Mouse (Mus musculus) kidney, adult 18-20 months (tissue): Measurements from ENCODE around the gene Gna14.

Experiments used
- DNase-seq: peaks from one replicate; pipeline ENCODE4 v3.0.0; 2021

The Gna14 gene

DNA sequence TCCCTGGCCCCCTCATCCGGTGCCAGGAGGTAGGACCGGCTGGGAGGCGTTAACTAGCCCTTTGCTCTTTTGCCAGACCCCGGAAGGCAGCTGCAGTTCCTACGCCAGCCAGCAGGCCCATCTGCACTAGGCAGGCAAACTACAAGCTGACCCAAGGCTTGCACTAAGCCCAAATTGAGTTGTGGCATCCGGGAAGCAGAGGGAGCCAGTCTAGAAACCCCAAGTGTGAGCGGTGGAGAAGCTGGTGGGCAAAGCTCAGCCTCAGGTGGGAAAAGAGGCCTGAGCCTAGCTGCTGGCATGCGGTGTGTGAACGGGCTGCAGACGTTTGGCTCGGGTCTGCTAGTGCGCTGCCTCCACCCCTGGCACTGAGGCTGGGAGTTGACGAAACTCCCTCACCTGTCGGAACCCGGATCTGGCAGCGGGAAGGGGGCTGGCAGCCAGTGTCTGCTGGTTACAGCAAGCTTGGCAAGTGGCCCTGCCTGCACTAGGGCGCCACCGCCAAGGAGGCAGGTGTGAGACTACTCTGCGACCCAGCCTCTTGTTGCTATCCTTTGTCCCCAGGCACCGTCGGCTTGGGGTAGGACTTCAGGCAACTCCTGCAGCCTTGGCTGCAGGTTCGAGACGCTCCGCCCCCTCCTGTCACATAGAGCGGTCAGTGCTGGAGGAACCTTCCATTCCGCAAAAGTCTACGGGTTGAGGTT, at the start of gene Gna14:
Gene Gna14, plus strand, starts transcription at position 232 of the 701 bp plus-strand sequence.
- peak; percentile 78 for DNase-seq

DNA sequence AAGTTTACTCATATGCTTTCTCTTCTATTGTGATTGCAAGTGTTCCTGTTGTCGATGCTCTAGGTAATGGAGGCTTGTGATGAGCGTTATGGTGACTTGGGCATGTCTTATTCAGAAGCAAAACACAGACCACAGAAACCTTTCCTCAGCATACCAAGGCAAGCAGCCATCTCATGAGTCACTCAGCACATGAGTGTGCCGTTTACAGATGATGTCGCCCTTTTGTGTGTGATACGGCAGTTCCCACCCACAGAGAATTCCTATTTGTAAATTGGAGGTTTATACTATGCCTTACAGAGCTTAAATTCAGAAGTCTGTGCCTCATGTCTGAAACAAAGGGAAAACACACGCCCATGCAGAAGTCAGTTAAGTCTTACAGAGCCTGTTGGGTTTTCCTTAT, 49.0 kb upstream of the Gna14 start:
- DNase-seq = no peak

DNA sequence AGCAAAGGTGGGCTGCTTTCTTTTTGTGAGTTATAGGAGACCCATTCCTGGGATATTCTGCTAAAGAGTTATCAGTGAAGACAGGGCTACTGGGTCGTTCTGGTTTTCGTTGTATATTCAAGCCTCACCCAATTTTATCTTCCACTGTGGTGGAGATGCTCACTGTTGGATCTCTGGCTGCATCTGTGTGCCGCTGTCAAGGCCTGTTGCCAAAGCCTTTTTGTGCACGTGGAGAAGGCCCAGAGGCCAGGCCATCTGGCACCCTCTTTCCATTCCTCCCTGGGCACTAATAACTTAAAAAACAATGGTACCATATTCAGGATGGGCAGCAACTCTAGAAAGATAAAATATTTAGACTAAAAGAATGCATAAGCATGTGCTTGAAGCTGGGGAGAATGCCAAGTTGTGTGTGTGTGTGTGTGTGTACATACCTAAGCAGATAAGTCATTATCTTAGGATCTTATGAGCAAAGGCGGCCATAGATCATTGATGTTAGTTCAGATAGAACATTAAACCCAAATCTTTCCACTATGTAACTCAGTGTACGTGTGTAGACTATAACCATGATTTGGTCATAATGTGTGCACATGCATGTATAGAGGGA, 45.3 kb upstream of the Gna14 start:
- DNase-seq = no peak

DNA sequence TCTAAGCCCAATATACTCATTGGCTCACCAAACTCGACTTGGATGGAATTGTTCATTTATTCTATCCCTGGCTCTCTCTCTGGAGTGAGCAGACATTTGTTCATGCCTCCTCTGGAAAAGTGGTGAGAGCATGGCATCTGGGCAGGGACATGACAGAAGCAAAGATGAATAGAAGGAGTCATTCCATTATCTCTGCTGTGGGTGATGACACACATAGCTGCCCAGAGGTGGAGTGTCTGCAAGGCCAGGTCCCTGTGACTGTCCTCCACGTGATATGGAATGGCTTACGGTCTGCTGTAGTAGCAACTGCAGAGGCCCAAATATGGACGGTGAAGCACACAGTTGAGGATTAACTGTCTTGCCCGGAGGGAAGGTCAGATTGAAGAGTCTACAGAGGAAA, 41.2 kb upstream of the Gna14 start:
- no peak for DNase-seq

DNA sequence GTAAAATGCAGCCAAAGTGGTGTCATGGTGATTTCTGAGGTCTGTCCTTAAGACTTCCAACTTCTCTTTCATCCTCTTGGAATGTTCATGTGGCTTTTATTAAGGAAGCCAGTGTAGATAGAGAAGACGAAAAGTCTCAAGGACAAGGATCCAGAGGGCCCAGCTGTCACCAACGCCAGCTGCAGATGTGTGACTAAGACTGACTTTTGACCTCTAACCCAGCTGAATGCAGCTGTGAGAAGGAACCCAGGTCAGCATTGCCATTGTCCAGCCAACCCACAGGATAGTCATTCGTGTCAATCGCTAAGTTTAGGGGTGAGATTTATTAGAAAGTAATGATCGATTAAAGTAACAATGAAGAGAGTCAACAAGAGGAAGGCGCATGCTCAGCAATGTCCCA, 32.5 kb upstream of the Gna14 start:
- no peak for DNase-seq

DNA sequence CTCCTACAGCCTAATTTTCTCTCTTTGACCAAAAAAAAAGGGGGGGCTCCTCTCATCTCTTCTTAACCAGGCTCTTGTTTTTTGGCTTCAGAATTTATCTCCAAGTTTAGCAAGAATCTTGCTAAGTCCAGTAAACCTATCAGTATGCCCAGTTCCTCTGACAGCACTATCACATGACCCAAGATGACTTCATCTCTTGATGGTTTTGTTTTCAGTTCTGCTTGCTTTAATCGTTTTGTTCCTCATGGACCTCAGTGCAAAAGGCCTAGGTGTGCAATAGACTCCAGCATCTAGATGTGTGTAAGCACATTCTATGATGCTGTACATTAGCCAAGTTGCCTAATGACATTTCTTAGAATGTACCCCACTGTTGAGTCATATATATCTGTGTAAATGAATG, 27.8 kb upstream of the Gna14 start:
- DNase-seq = no peak

DNA sequence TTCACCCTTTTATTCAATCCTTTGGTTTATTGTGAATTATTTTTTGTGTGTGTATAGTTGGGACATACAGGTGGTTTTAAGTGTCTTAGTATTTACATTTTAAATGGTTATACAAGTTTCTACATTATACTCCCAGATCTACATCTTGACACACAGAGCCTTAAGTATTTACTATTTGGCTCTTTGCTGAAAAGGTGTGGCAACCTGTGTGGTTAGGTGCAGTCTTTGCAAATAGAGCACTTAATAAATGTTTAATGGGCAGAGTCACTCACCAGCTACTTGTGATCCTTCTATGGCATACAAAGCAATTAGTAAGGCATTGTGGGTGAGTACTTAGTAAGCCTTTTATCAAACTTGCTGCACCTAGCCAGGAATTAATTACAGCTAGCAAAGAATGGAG, 24.3 kb upstream of the Gna14 start:
- no peak for DNase-seq

DNA sequence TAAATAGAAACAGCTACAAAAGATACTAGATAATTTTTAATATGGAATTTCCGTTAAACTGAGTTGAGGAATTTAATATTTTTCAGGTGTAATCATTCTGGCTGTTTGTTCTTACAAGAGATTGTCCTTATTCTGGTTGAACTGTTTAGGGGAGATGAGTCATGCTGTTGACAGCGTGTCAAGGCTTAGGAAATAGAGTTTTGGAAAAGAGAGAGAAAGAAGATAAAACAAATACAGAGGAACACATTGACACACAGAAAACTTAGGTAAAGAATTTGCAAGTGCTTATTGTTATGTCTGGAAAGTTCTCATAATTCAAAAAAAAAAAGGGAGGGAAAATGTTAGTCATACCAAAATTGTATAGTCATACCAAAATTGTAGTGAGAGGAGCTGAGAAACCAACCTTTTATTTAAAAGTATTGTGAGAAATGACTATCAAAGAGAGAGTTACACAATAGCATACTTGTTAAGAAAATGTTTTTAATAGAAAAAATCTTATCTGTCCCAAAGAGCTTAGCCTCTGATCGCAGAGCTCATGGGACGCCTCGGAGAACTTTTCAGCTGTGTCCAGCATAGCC, 17.4 kb upstream of the Gna14 start:
- no peak for DNase-seq

DNA sequence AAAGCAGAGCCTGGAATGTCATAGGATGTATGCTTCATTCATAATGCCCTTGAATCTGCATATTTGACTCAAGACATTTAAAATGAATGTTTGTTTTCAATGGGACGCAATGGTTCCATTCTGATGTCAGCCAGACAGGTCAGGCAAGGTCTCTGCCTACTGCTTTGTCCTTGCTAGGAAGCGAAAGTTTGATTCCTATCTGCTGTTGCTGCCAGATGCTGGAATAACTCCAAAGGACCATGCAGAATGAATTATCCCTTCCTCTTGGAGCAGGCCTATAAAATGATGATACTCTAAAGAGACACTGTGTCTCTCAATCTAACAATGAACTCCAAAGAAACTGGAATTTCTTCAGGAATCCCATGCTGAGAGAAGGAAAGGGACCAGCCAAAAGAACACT, 10.0 kb upstream of the Gna14 start:
- no peak for DNase-seq

DNA sequence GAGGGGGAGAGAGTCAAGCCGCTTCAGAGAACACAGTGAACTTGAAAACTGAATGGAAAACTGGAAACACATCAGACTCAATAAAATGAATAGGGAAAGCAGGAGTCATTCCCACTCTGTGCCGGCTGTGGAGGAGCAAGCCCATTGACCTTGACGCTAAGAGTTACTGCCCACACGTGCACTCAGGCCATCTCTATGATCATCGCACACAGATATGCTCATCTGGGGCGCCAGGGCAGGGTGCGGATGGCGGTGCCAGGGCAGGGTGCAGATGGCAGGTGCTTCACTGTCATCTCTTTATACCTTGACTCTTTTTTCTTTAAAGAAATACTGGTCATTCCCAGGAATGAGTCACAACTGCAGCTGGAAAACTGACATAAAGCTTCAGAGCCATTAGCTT, 4.2 kb upstream of the Gna14 start:
- DNase-seq = no peak

DNA sequence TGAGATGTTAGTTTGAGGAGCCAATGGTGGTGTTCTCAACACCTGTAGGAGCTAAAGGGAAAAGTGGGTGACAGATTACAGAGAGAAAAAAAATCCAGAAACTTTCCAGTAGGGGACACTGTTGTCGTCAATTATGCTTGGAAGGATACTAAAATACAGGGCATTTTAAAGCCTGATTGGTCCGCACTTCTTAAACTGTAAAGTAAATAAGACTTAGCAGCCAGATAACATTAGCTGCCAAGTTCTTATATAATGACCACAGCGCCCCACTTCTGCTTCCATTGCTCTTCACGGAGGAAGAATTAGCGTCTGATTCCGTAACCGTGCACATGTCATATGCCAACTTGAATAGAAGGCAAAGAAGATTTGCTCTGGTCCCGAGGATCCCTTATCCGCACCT, 683 bp upstream of the Gna14 start:
- no peak for DNase-seq

DNA sequence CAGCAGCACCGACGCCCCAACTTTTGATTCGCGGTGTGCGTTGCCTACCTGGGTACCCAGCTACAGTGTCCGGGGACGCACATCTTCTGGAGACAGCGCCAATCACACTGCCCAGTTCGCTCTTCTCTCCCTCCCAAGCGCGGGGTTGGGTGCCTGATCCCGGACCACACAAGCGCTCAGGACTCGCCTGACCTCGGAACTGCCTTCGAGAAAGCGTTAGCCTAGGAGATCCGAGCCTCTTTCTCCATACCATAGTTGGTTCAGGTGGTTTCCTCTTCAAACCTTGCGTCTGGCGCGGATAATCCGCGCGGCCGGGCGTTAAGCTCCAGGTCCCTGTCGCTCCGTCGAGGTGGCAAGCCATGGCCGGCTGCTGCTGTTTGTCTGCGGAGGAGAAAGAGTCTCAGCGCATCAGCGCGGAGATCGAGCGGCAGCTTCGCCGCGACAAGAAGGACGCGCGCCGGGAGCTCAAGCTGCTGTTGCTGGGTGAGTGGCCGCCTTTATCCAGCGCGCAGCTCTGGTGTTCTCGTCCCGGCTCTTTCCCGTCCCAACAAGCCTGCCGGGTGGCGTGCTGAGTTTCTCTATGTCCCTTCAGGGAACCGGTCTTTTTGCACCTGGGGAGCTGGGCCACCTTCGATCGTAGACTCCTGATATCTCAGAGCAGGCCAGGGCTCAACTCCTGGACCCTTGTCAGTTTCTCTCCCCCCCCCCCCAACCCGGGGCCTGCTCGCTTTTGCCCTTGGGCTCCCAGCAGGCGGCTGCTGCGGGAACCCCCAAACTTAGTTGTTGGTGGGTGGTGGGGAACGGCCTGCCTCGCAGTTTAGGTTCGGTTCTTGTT, 990 bp downstream of the Gna14 start:
- peak; percentile 39 for DNase-seq

DNA sequence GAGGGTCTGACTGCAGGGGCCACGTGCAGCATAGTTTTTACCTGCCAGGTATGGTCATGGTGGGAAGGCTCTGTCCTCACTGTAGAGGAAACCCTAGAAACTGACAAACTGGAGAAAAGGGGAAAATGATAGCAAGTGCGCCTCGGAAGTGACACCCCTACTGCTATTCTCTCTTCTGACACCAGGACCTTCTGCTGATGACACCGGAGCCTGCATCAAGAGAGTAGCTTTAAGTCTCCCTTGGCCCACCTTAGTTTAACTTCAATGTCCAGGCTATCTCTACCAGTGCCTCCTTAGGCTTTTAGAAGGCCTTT, 1.6 kb downstream of the Gna14 start:
- DNase-seq = no peak

DNA sequence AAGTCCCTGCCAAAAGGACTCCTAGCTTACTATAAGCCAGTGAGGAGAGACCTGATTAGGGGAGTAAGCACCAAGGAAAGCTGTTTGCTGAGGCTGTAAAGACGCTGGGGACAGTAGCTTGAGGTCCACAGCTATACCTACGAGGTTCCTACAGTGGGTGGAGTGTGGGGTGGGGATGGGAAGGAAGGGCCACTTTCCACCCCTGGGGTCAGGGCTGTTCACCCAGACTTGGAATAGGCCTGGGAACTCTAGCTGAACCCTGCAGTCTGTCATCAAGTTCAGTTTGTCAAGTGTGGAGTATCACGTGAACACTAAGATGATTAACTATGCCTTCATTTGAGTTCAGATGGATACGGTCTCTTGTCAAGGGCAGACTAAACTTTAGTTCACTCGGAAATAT, 2.3 kb downstream of the Gna14 start:
- DNase-seq = peak; percentile 27

DNA sequence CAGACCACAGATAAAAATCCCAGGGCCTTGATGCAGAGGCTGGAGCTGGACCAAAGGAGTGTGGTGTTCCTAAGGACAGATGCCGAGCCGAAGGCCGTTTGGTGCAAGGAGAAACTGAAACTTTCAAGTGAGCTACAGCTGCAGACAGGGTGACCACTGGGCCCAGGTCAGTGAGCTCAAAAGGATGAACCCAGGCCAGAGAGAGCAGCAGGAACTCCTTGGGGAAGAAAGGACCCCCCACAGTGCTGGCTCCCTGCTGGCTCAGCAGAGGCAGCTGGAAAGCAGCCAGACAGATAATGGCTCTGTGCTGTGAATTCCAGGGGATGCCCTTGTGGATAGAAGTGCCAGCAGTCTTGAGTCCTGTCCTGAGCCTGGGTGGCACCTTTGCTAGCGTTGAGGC, 3.7 kb downstream of the Gna14 start:
- peak; percentile 63 for DNase-seq

DNA sequence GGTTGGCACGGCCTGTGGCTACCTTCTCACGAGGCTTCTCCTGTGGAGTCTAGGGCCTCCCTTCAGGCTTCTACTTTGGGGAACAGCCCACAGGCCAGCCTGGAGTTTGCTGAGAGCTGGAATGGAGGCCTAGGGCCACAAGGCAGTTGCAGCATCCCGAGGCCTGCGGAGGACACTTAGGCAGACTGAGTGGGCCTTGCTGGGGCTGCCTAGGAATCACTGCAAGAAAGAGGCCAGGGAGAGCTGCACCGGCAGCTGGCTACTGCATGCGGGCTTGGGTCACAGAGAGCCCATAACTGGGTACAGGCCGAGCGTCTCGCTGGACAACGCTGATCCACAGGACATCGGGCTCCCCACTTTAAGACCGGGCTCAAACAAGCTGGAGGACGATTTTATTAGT, 4.3 kb downstream of the Gna14 start:
- no peak for DNase-seq

DNA sequence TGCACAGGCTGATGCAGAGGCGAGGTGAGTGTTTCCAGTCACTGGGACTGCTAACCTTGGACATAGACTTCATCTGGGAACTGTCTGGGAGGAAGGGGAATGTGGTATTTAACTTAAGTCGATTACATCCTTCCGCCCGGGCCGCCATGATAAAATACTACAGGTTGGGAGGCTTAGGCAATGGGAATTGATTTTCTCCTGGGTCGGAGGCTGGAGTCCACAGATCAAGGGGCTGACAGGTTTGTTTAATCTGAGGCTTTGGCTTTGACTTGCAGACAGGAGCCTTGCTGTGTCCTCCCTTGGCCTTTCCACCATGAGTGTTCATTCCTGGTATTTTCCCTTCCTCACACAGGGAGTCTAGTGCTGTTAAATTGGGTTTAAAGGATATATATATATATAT, 5.8 kb downstream of the Gna14 start:
- DNase-seq = no peak

DNA sequence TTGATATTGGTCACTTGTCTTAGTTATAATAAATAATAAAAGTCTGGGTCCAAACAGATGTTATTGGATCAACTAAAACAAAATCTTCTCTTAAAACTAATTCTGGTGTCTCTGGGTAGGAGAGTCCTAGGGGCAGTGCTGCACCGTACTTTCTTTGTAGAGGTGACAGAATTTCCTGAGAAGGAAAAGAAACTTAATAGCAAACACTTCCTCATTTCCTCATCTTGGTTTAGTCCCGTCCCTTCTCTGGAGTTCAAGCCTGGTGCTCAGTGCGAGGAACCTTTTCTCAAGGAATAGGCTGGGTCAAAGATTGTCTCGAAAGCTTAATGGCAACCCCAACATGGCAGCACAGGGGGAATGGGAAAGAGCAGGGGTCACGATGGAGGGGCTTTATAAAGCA, 7.8 kb downstream of the Gna14 start:
- no peak for DNase-seq

DNA sequence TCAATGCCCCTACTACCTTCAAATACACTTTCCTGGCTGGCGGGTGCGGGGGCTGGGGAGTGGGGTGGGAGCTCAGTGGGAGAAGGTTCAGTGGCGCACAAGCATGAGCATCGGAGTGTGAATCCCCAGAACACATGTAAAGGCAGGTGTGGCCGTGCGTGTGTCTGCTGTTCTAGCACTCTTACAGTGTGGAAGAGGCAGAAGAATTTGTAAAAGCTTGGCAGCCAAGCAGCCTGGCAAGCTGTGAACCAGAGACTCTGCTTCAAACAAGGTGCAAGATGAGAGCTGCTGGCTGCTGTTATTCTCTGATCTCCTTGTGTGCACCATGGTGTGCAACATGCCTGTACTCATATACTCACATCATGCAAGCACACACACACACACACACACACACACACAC, 11.1 kb downstream of the Gna14 start:
- DNase-seq = no peak

DNA sequence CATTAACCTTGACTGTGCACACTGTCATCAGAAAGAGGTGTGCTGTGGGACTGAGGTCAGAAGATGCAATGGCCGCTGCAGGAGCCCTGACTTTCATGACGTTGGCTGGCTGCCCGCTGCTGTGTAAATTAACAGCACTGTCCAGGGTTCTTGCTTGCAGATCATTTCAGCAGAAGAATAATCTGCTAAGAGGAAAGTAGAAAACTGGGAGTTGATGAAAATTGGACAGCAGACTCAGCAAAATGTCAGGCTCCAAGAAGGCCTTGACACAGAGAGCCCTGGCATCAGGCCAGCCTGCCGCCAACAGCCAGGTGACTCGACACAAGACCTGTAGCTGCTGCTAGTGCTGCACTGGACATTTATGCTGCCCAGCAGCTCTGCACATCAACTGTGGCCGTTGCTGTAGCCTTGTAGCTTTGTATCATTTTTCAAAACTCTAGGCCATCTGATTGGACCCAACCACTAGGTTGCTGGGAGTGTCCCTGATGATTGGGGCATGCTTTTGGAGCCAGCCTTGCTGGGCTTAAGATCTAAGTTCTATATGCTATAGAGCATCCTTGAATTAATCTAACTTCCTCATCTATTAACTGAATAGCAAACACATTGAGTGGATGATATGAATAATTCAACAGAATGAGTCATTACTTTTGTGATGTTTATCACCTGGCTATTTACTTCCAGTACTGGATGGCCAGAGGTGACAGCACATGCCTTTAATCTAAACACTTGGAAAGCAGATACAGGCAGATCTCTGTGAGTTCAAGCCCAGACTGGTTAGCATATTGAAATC, 12.5 kb downstream of the Gna14 start:
- peak; percentile 32 for DNase-seq

DNA sequence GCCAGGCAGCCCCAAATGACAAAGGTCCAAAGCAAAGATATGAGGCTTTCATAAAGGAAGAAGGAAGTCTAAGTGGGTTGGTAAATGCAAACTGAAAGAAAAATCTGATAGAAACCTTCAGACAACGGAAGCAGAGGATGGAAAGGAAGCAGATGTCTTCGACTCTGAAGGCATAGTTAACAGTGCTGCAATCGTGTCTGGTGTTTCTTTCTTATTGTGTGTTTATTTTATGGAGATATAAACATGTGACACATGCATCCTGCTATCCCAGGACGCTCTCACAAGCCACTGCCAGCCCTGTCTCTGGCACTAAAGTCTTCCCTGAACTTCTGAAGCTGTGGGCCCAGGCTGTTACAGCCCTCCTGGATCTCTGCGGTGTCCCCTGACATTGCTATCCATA, 13.2 kb downstream of the Gna14 start:
- no peak for DNase-seq

DNA sequence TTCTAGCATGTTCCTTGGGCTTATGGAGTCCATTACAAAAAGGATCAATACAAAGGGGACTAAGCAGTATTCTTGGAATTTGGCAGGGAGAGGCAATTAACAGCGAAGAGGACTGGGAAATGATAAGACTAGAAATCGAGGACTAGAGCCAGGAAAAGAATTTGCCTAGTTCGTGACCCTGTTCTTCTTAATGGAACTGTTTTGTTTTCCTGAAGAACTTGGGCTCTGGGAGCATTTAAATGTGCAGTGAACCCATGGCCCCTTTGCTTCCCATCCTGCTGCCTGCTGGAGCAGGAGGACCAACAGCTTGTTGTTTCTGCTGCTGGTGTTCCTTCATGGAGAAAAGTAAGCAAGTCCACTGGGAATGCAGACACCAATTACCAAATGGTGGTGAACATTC, 15.3 kb downstream of the Gna14 start:
- peak; percentile 16 for DNase-seq

DNA sequence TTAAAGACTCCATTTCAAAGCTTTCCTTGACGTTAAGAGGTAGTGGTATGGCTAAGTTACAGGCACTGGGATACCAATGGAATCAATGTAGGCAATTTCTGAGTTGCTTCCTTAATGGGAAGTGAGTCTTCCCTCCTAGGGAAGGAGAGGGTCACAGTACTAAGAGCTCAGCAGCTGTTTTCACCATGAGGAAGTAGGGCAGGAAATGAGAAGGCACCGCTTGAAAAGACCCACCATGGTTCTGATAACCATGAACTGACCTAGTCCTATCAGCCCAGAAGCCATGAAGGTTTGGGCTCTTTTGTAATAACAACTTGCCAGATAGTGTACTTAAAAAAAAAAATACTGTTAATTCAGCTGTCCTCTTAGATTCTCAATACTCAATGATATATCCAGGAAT, 20.6 kb downstream of the Gna14 start:
- DNase-seq = no peak
